Mouse (Mus musculus) Muller cell, postnatal 12 days (primary cell): ENCODE measurements around the gene Papss2.
A peak's percentile ranks its signal among the peaks of the same experiment; 100 is the strongest.

Experiments used
- DNase-seq: peaks from one replicate; pipeline ENCODE4 v3.0.0-alpha.2; 2015; ENCODE audit errors: inconsistent ontology term

The Papss2 gene

DNA sequence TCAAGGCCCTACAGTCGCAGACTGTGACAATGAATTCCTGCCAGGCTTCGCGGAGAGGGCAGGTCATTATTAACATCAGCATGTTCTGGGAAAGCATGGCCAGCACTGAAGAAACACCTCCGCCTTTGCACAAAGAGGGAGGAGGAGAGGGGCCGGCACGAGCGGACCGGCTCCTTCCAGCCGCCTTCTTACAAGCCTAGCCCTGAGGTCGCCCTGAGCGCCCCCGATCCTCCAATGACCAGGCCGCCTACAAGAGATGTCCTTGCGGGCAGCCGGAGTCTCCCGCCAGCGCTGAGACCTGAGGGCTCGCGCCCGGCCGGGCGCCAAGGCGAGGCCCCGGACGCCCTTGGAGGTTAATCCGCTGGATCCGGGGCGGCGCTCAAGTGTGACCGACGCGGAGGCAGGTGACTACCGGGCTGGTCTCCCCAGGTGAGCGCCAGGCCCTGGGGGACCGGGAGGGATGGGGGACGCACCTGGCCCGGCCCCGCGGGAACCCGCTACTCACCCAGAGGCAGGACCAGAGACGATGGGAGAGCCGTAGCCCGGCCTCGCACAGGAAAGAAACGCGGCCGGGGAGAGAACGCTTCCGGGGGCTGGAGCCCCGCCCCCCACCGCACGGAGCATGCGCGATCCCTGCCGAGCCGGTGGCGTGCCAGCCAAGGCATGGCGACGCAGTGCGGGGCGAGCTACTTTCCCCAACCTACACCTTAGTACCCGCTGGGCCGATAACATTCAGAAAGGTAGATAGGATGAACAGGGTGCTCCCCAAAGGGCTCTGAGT is 116.4 kb downstream of the Papss2 start:
- DNase-seq, result peak; percentile 91

DNA sequence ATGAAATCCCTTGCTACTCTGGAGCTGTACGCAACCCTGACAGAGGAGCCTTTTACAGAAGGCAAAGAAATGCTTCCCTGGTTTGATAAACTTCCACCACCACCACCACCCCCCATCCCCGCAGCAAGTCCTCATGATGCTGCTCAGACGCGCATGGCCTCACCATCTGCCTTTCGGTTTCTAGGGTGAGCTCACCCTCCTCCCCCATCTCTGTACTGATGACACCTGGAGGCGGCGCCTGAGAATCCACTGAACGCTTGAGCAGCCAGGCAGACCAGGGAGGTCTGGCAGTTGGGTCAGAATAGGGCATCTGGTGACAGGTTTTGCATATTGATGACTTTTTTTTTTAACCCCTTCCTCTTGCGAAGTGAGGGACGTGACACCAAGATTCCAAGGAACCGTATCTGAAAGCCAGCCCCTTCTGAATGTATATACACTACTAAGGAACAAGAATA is 117.0 kb downstream of the Papss2 start:
- DNase-seq, result peak; percentile 83

DNA sequence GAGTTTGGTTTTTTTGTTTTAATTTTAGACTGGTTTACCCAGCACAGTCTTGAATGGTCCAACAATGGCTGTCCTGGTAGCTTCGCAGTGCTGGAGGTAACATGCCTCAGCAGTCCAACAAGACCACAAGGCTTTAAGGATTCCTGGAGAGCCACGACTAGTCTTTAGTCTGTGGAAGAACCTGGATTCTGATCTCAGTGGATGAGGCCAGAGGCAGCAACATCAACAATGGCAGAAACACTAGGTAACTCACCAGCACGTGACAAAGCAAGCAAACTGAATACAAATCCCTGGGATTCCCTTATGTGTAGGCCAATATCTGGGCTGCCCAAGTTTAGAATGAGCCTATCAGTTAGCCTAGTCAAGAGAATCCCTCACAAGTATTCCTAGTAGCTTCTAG is 117.9 kb downstream of the Papss2 start:
- no peak for DNase-seq

DNA sequence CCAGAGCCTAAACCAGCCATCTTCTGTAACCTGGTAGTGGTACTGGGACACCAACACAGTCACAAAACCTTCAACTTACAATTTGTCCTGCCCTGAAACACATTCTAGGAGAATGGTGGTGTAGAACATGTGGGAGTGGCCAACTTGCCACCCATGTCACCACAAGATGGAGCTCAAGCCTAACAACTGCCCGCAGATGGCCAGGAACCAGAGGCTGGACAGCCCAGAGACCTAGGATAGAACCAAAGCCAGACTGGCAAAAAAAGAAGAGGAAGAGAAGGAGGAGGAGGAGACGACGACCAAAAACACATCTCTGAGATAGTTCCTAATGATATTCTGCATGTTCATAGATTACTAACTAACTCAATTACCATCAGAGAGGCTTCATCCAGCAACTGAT is 119.6 kb downstream of the Papss2 start:
- DNase-seq, result peak; percentile 43

DNA sequence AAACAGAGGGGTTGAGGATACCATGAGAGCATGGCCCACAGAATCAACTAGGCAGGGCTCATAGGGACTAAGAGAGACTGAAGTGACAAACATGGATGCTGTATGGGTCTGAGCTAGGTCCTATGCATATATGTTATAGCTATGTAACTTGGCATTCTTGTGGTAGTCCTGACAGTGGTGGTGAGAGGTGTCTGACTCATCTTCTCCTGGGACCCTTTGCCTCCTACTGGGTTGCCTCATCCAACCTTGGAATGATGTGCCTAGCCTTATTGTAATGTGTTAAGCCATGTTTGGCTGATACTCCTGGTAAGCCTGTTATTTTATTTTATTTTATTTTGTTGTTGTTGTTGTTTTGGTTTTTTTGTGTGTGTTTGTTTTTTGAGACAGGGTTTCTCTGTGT is 120.1 kb downstream of the Papss2 start:
- no peak for DNase-seq
